Mouse (Mus musculus) heart, embryonic 16.5 days (tissue): ENCODE data around the gene Cracr2b. TPM values are rescaled to one million over a fixed set of nuclear protein-coding genes. Genes with fewer than 3 reads are reported as not detected.
A peak's percentile ranks its signal among the peaks of the same experiment; 100 is the strongest.

Experiments used
- ATAC-seq: fragments of 200-750 bp; cut with Nextera tagmentation; replicated peaks from 2 replicates; pipeline ENCODE4 v1.8.0; 2017; ENCODE audit warnings: moderate number of reproducible peaks; ENCODE audit not compliant: insufficient read depth, low FRiP score; ENCODE audit errors: extremely low read depth
- H3K27ac ChIP-seq: fragments of 300-500 bp; sonication (generic); 2 replicates; pipeline ENCODE4 v1.5.1; 2014; ENCODE audit warnings: mild to moderate bottlenecking, low read length, control low read depth, moderate library complexity
- H3K27me3 ChIP-seq: fragments of 300-500 bp; sonication (generic); 2 replicates; pipeline ENCODE4 v1.6.1; 2014; ENCODE audit warnings: low read length, mixed read lengths; ENCODE audit not compliant: control insufficient read depth, insufficient read depth
- H3K36me3 ChIP-seq: fragments of 300-500 bp; sonication (generic); 2 replicates; pipeline ENCODE4 v1.6.1; 2014; ENCODE audit not compliant: control insufficient read depth, insufficient read depth
- H3K4me1 ChIP-seq: fragments of 300-500 bp; sonication (generic); 2 replicates; pipeline ENCODE4 v1.6.1; 2014; ENCODE audit warnings: low read length, mixed read lengths; ENCODE audit not compliant: control insufficient read depth, insufficient read depth
- H3K4me2 ChIP-seq: fragments of 300-500 bp; sonication (generic); 2 replicates; pipeline ENCODE4 v1.6.1; 2014; ENCODE audit warnings: low read depth, mild to moderate bottlenecking, control low read depth, low read length
- H3K4me3 ChIP-seq: fragments of 300-500 bp; sonication (generic); 2 replicates; pipeline ENCODE4 v1.5.1; 2014; ENCODE audit warnings: mild to moderate bottlenecking, control low read depth, low read length
- H3K9ac ChIP-seq: fragments of 300-500 bp; sonication (generic); 2 replicates; pipeline ENCODE4 v1.6.1; 2014; ENCODE audit warnings: low read length, control low read depth
- H3K9me3 ChIP-seq: fragments of 300-500 bp; sonication (generic); replicated peaks from 2 replicates; pipeline ENCODE4 v1.6.1; 2016; ENCODE audit warnings: low read length; ENCODE audit not compliant: control insufficient read depth
- WGBS: fragments of 180-500 bp; shearing (Covaris S2); extraction: QIAGEN DNeasy Blood & Tissue Kit; methylation state at CpG from one replicate; pipeline ENCODE4 v1.1.7; 2014; 5-methylcytosine and 5-hydroxymethylcytosine counted together
- polyA plus RNA-seq: library from polyadenylated mRNA; unstranded; fragments of >200 nt; fragmentation: Nextera tagmentation; extraction: Ambion mirVana; gene quantifications from 2 replicates; pipeline ENCODE4 v1.2.1, GENCODE M21; 2015

The Cracr2b gene
- polyA plus RNA-seq, 1 experiment from 2014 or later: 24.2 TPM

- no peak overlapping the region for H3K4me2 ChIP-seq
- H3K4me3 ChIP-seq: no peak overlapping the region
- WGBS: 62% methylated on average over 3 of the region's 3 CpGs
- H3K36me3 ChIP-seq: peaks cover 8% of the 10 kb centered on the region; the same call in 1 of the 2 replicates
- H3K27me3 ChIP-seq: no peaks in the 10 kb centered on the region
- peaks cover 18% of the 10 kb centered on the region for H3K4me1 ChIP-seq
- no peaks in the 10 kb centered on the region for H3K9me3 ChIP-seq
- H3K9ac ChIP-seq: no peak overlapping the region
- peak overlapping the region; percentile 34 for H3K27ac ChIP-seq
- no peak for ATAC-seq
These were observed 36.7 kb downstream of the Cracr2b start for GRCm38 (mm10) chr7:141497600-141497999.

- H3K4me2 ChIP-seq: no peak overlapping the region
- WGBS: 82% methylated on average over 7 of the region's 7 CpGs
- no peak overlapping the region for H3K4me3 ChIP-seq
- H3K4me1 ChIP-seq: peaks cover 17% of the 10 kb centered on the region
- no peak overlapping the region for H3K9ac ChIP-seq
- ATAC-seq: no peak
- H3K36me3 ChIP-seq: 0 out of 2 replicates have a peak, but pooled peaks cover 4% of the 10 kb centered on the region
- H3K9me3 ChIP-seq: no peaks in the 10 kb centered on the region
- no peaks in the 10 kb centered on the region for H3K27me3 ChIP-seq
- H3K27ac ChIP-seq: no peak overlapping the region
These were observed 41.1 kb downstream of the Cracr2b start for GRCm38 (mm10) chr7:141501820-141502555.

- WGBS: 91% methylated on average over 5 of the region's 5 CpGs
- Histone ChIP-seq H3K4me1 (peaks cover 12% of the 10 kb centered on the region), H3K4me3 (no peak overlapping the region), H3K9me3 (no peaks in the 10 kb centered on the region), H3K27ac (no peak overlapping the region), H3K36me3 (0 out of 2 replicates have a peak, but pooled peaks cover 4% of the 10 kb centered on the region), H3K4me2 (no peak overlapping the region), H3K27me3 (no peaks in the 10 kb centered on the region), H3K9ac (no peak overlapping the region)
- ATAC-seq: no peak
These were observed 41.6 kb downstream of the Cracr2b start for GRCm38 (mm10) chr7:141502556-141502905.

- H3K27me3 ChIP-seq: no peaks in the 10 kb centered on the region
- H3K36me3 ChIP-seq: 0 out of 2 replicates have a peak, but pooled peaks cover 4% of the 10 kb centered on the region
- no peak overlapping the region for H3K4me3 ChIP-seq
- H3K4me1 ChIP-seq: peaks cover 15% of the 10 kb centered on the region
- H3K4me2 ChIP-seq: no peak overlapping the region
- H3K27ac ChIP-seq: no peak overlapping the region
- WGBS: 61% methylated on average over 2 of the region's 2 CpGs
- H3K9ac ChIP-seq: 0 out of 2 replicates have a peak overlapping the region, but pooled peaks have one; percentile 20
- H3K9me3 ChIP-seq: no peaks in the 10 kb centered on the region
- ATAC-seq: no peak
These were observed 45.4 kb downstream of the Cracr2b start for GRCm38 (mm10) chr7:141506278-141506677.

GRCm38 (mm10) chr7:141508160-141508559 lies 47.3 kb downstream of the Cracr2b start:
- no peak overlapping the region for H3K4me3 ChIP-seq
- H3K9ac ChIP-seq: no peak overlapping the region
- H3K4me1 ChIP-seq: peaks cover 16% of the 10 kb centered on the region
- H3K9me3 ChIP-seq: no peaks in the 10 kb centered on the region
- H3K4me2 ChIP-seq: no peak overlapping the region
- ATAC-seq: no peak
- H3K27ac ChIP-seq: no peak overlapping the region
- no peaks in the 10 kb centered on the region for H3K27me3 ChIP-seq
- H3K36me3 ChIP-seq: peaks cover 3% of the 10 kb centered on the region; the same call in 1 of the 2 replicates

GRCm38 (mm10) chr7:141510196-141510595 lies 49.3 kb downstream of the Cracr2b start:
- ATAC-seq: no peak
- WGBS: 76% methylated on average over 5 of the region's 5 CpGs
- no peak overlapping the region for H3K9ac ChIP-seq
- peaks cover 6% of the 10 kb centered on the region; the same call in 1 of the 2 replicates for H3K36me3 ChIP-seq
- peaks cover 16% of the 10 kb centered on the region for H3K4me1 ChIP-seq
- no peak overlapping the region for H3K4me2 ChIP-seq
- no peak overlapping the region for H3K4me3 ChIP-seq
- H3K27me3 ChIP-seq: no peaks in the 10 kb centered on the region
- H3K9me3 ChIP-seq: no peaks in the 10 kb centered on the region
- peak overlapping the region; percentile 52 for H3K27ac ChIP-seq

GRCm38 (mm10) chr7:141510681-141511191 lies 49.8 kb downstream of the Cracr2b start:
- Histone ChIP-seq H3K9ac (no peak overlapping the region; the same call in 1 of the 2 replicates), H3K9me3 (no peaks in the 10 kb centered on the region), H3K27ac (peak overlapping the region; percentile 56), H3K4me1 (peaks cover 16% of the 10 kb centered on the region), H3K4me3 (no peak overlapping the region), H3K27me3 (no peaks in the 10 kb centered on the region), H3K4me2 (no peak overlapping the region), H3K36me3 (peaks cover 6% of the 10 kb centered on the region; the same call in 1 of the 2 replicates)
- 67% methylated on average over 8 of the region's 8 CpGs for WGBS
- peak; percentile 70; the same call in 1 of the 2 replicates for ATAC-seq

Other genes with a start within 250 kb of the Cracr2b start
- 0.54 and 0.76 TPM in 2 replicates for gene Lmntd2, start 247.0 kb upstream of the Cracr2b start, polyA plus RNA-seq
- gene Rassf7, start 245.2 kb upstream of the Cracr2b start, polyA plus RNA-seq: 16.1 and 17.2 TPM in 2 replicates
- 43.5 and 50.7 TPM in 2 replicates for gene Phrf1, start 232.3 kb upstream of the Cracr2b start, polyA plus RNA-seq
- 4.7 and 9.1 TPM in 2 replicates for gene Irf7, start 194.6 kb upstream of the Cracr2b start, polyA plus RNA-seq
- gene Cdhr5, start 184.3 kb upstream of the Cracr2b start, polyA plus RNA-seq: 1.6 TPM in 1 of 2 replicates, not detected in the other
- gene Sct, start 182.0 kb upstream of the Cracr2b start, polyA plus RNA-seq: 2.1 and 2.8 TPM in 2 replicates
- gene Drd4, start 169.1 kb upstream of the Cracr2b start, polyA plus RNA-seq: 0.05 and 0.13 TPM in 2 replicates
- gene Deaf1, start 133.4 kb upstream of the Cracr2b start, polyA plus RNA-seq: 37.6 and 37.7 TPM in 2 replicates
- gene Tmem80, start 133.4 kb upstream of the Cracr2b start, polyA plus RNA-seq: 32.2 and 32.5 TPM in 2 replicates
- gene Eps8l2, start 122.2 kb upstream of the Cracr2b start, polyA plus RNA-seq: 2.6 and 3.9 TPM in 2 replicates
- gene Taldo1, start 68.9 kb upstream of the Cracr2b start, polyA plus RNA-seq: 227 and 257 TPM in 2 replicates
- 26.6 and 28.0 TPM in 2 replicates for gene Gatd1, start 47.0 kb upstream of the Cracr2b start, polyA plus RNA-seq
- 5.2 and 5.9 TPM in 2 replicates for gene Cend1, start 31.6 kb upstream of the Cracr2b start, polyA plus RNA-seq
- gene Slc25a22, start 23.2 kb upstream of the Cracr2b start, polyA plus RNA-seq: 17.8 and 19.7 TPM in 2 replicates
- 9.0 and 9.7 TPM in 2 replicates for gene Pidd1, start 17.1 kb upstream of the Cracr2b start, polyA plus RNA-seq
- 704 and 720 TPM in 2 replicates for gene Rplp2, start 13.7 kb upstream of the Cracr2b start, polyA plus RNA-seq
- 73.1 and 78.0 TPM in 2 replicates for gene Pnpla2, start 5.9 kb upstream of the Cracr2b start, polyA plus RNA-seq
- 42.2 and 44.0 TPM in 2 replicates for gene Cd151, start 6.3 kb downstream of the Cracr2b start, polyA plus RNA-seq
- gene Polr2l, start 14.0 kb downstream of the Cracr2b start, polyA plus RNA-seq: 56.7 and 61.5 TPM in 2 replicates
- gene Tspan4, start 14.1 kb downstream of the Cracr2b start, polyA plus RNA-seq: 61.0 and 61.5 TPM in 2 replicates
- 33.3 and 34.2 TPM in 2 replicates for gene Chid1, start 78.8 kb downstream of the Cracr2b start, polyA plus RNA-seq
- gene Ap2a2, start 101.1 kb downstream of the Cracr2b start, polyA plus RNA-seq: 54.1 and 54.9 TPM in 2 replicates
- gene Muc6, start 194.2 kb downstream of the Cracr2b start, polyA plus RNA-seq: 0.14 and 0.18 TPM in 2 replicates
- gene Muc2, start 229.2 kb downstream of the Cracr2b start, polyA plus RNA-seq: 0.31 and 1.1 TPM in 2 replicates